Mouse (Mus musculus): Measurements from ENCODE around the gene Vmp1.

- TF ChIP-seq CTCF (IDR thresholded peaks at IDR 0.05; ENCODE audit: borderline replicate concordance, insufficient read depth, low read length) (no peak), POLR2A (IDR thresholded peaks at IDR 0.05; ENCODE audit: low read depth, low read length) (no peak)
Observed at GRCm38 (mm10) chr11:86596976-86597375, 86.7 kb downstream of the Vmp1 start.
